Mouse (Mus musculus) ES-E14 (cell line): ENCODE measurements around the gene Dnajb12.

Experiments used
- CHD2 ChIP-seq: IDR thresholded peaks from 2 replicates; pipeline ENCODE4 v1.6.1; 2014; ENCODE audit warnings: mild to moderate bottlenecking, low read depth, low read length, inconsistent platforms
- HCFC1 ChIP-seq: IDR thresholded peaks from 2 replicates; pipeline ENCODE4 v1.6.1; 2012; ENCODE audit warnings: low read length, inconsistent platforms, borderline replicate concordance; ENCODE audit not compliant: insufficient read depth
- MAFK ChIP-seq: IDR thresholded peaks from 2 replicates; pipeline ENCODE4 v1.6.1; 2014; ENCODE audit warnings: mild to moderate bottlenecking, low read depth, low read length, inconsistent platforms; ENCODE audit not compliant: insufficient read depth
- ZC3H11A ChIP-seq: IDR thresholded peaks from 2 replicates; pipeline ENCODE4 v1.6.1; 2012; ENCODE audit warnings: low read depth, mild to moderate bottlenecking, inconsistent platforms, low read length, borderline replicate concordance
- ZNF384 ChIP-seq: IDR thresholded peaks from 2 replicates; pipeline ENCODE4 v1.6.1; 2012; ENCODE audit warnings: low read depth, low read length, inconsistent platforms

- TF ChIP-seq ZNF384 = no peak
- TF ChIP-seq CHD2 = no peak
- TF ChIP-seq HCFC1 = no peak
- no peak for TF ChIP-seq MAFK
- no peak for TF ChIP-seq ZC3H11A
Observed at GRCm38 (mm10) chr10:59907080-59907609, 27.8 kb downstream of the Dnajb12 start.
